Mouse (Mus musculus) stomach, postnatal 0 days (tissue): Measurements from ENCODE around the gene Igsf6. TPM values are rescaled to one million over a fixed set of nuclear protein-coding genes. Genes with fewer than 3 reads are reported as not detected.

Experiments used
- ATAC-seq: fragments of 200-750 bp; cut with Nextera tagmentation; 2 replicates; pipeline ENCODE4 v1.8.0; 2017; ENCODE audit not compliant: low FRiP score, low TSS enrichment
- DNase-seq: peaks from one replicate; pipeline ENCODE4 v3.0.0-alpha.2; 2016; ENCODE audit warnings: low spot score
- H3K27ac ChIP-seq: fragments of 300-500 bp; sonication (generic); replicated peaks from 2 replicates; pipeline ENCODE4 v1.5.1; 2014; ENCODE audit warnings: mild to moderate bottlenecking, control low read depth
- H3K27me3 ChIP-seq: fragments of 300-500 bp; sonication (generic); 2 replicates; pipeline ENCODE4 v1.6.1; 2014; ENCODE audit warnings: low read length; ENCODE audit not compliant: control insufficient read depth, insufficient read depth
- H3K36me3 ChIP-seq: fragments of 300-500 bp; sonication (generic); 2 replicates; pipeline ENCODE4 v1.6.1; 2014; ENCODE audit warnings: low read length, mixed read lengths; ENCODE audit not compliant: control insufficient read depth, insufficient read depth
- H3K4me1 ChIP-seq: fragments of 300-500 bp; sonication (generic); replicated peaks from 2 replicates; pipeline ENCODE4 v1.6.1; 2014; ENCODE audit warnings: antibody characterized with exemption; ENCODE audit not compliant: control insufficient read depth, insufficient read depth
- H3K4me2 ChIP-seq: fragments of 300-500 bp; sonication (generic); replicated peaks from 2 replicates; pipeline ENCODE4 v1.6.1; 2014; ENCODE audit warnings: low read depth, mild to moderate bottlenecking, control low read depth, moderate library complexity
- H3K4me3 ChIP-seq: fragments of 300-500 bp; sonication (generic); 2 replicates; pipeline ENCODE4 v1.5.1; 2014; ENCODE audit warnings: low read depth, low read length, control low read depth
- H3K9ac ChIP-seq: fragments of 300-500 bp; sonication (generic); 2 replicates; pipeline ENCODE4 v1.6.1; 2014; ENCODE audit warnings: mild to moderate bottlenecking, low read length, control low read depth, mixed read lengths
- H3K9me3 ChIP-seq: fragments of 300-500 bp; sonication (generic); 2 replicates; pipeline ENCODE4 v1.6.1; 2016; ENCODE audit warnings: low read length; ENCODE audit not compliant: control insufficient read depth
- CTCF ChIP-seq: IDR thresholded peaks from 2 replicates; pipeline ENCODE4 v1.5.1; 2016; ENCODE audit warnings: antibody characterized with exemption, low read depth, mild to moderate bottlenecking, moderate library complexity
- EP300 ChIP-seq: optimal IDR thresholded peaks from 2 replicates; pipeline ENCODE3; 2016; ENCODE audit warnings: antibody characterized with exemption
- WGBS: fragments of 180-500 bp; shearing (Covaris S2); extraction: QIAGEN DNeasy Blood & Tissue Kit; methylation state at CpG from one replicate; pipeline ENCODE4 v1.1.7; 2014; 5-methylcytosine and 5-hydroxymethylcytosine counted together
- polyA plus RNA-seq: library from polyadenylated mRNA; unstranded; fragments of >200 nt; fragmentation: Nextera tagmentation; extraction: Ambion mirVana; gene quantifications from 2 replicates; pipeline ENCODE4 v1.2.1, GENCODE M21; 2015

The Igsf6 gene
- polyA plus RNA-seq, 1 experiment from 2014 or later, result 1.8 TPM

DNA sequence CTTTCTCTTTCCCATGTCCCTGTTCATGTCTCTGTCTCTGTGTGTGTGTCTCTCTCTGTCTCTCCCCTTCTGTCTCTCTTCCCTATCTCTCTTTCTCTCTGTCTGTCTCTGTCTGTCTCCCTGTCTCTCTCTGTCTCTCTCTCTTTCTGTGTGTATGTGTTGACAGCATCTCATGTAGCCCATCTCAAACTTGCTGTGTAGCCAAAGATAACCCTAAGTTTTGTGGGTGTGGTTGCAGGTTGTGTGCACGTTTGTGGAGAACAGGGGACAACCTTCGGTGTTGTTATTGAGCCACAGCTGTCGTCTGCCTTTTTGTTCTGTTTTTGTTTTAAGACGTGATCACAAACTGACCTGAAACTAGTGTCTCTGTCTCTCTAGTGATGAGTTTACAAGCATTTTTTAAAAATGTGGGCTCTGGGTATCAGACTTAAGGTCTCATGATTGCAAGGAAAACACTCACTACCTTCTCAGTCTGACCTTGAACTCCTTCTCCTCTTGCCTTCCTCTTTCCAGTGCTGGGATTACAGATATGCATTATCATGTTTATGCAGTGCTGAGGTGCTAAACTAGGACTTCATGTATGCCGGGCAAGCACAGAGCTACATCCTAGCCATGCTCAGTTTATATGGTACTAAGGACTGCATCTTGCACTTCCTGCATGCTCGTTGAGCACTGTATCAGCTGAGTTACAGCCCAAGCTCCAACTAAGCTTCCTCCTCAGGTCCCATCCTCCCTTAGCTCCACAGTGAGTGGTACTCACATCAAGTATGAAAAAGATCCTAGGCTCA, 49.0 kb downstream of the Igsf6 start:
- H3K9me3 ChIP-seq, result no peaks in the 10 kb centered on the region
- 68% methylated on average over 6 of the region's 6 CpGs for WGBS
- no peaks in the 10 kb centered on the region for H3K27me3 ChIP-seq
- H3K4me3 ChIP-seq, result no peak overlapping the region
- no peaks in the 10 kb centered on the region for H3K4me1 ChIP-seq
- DNase-seq (no peak), ATAC-seq (no peak)
- no peak overlapping the region for H3K4me2 ChIP-seq
- no peaks in the 10 kb centered on the region for H3K36me3 ChIP-seq
- H3K27ac ChIP-seq, result no peak overlapping the region
- no peak overlapping the region for H3K9ac ChIP-seq
- no peak for TF ChIP-seq CTCF
- TF ChIP-seq EP300, result no peak

DNA sequence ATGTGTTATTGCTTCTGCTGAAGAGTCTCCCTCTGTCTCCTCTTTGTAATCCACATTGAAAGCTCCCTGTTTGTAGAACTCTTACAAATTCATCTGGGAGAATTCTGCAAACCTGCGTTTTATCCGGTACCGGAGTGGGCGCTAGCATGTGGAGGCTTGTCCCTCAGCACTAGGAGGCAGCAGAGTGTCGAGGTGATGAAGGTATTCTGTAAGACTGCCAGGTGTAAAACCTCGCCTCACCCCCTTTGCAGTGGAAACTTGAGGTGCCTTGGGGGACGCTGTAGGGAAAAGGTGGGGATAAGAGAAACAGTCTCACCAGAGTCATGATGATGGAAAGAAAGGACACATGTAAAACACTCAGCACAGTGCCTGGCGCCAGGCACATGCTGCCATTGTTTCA, 54.1 kb downstream of the Igsf6 start:
- ATAC-seq, result no peak
- DNase-seq, result peak; percentile 35

DNA sequence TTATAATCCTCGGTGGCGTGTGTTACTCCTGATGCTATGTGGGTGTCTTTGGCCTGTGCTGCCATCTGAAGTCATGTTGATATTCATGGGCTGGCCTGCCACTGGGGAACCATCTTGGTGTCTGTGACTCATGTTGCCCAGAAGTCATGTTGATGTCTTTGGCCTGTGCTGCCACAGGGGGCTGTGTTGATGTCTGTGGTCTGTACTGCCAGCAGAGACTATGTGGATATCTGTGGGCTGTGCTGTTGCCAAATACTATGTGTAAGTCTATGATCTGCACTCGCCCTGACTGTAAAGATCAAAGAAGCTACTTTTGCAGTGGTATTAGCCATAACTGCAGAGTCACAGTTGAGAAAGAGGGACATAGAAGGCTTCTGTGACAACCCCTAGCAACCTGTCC, 55.6 kb downstream of the Igsf6 start:
- Histone ChIP-seq H3K27me3 (no peaks in the 10 kb centered on the region), H3K9me3 (no peaks in the 10 kb centered on the region), H3K4me2 (no peak overlapping the region), H3K9ac (no peak overlapping the region), H3K27ac (no peak overlapping the region), H3K36me3 (no peaks in the 10 kb centered on the region), H3K4me3 (no peak overlapping the region), H3K4me1 (no peaks in the 10 kb centered on the region)
- no peak for DNase-seq
- TF ChIP-seq EP300, result no peak
- TF ChIP-seq CTCF, result no peak
- 83% methylated on average over 3 of the region's 3 CpGs for WGBS
- ATAC-seq, result no peak

More for the DNA sequence above, 54.1 kb downstream of the Igsf6 start:
- WGBS, result 24% methylated on average over 8 of the region's 8 CpGs
- peak; percentile 70 for TF ChIP-seq CTCF
- TF ChIP-seq EP300, result no peak
- no peaks in the 10 kb centered on the region for H3K36me3 ChIP-seq
- H3K4me2 ChIP-seq, result no peak overlapping the region
- H3K27me3 ChIP-seq, result no peaks in the 10 kb centered on the region
- no peak overlapping the region for H3K27ac ChIP-seq
- no peak overlapping the region for H3K4me3 ChIP-seq
- H3K4me1 ChIP-seq, result no peaks in the 10 kb centered on the region
- H3K9ac ChIP-seq, result no peak overlapping the region
- no peaks in the 10 kb centered on the region for H3K9me3 ChIP-seq

DNA sequence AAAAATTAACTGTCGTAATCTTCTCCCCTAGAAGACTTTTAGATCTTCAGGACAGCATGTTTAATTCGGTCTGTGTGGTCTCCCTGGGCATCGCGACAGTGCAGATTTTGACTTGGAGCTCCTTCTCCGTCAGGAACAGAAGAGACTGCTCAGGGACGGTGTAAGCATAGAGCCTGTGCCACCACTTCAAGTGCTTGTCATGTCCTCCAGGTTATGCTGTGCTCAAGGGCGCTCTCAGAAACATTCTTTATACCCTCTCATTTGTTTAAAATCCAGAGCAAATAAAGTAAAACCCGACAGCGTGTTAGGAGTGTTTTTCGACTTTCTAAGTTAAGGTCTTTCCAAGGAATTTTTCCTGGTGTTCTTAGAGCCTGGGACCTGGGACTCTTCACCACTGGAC, 59.9 kb downstream of the Igsf6 start:
- TF ChIP-seq CTCF, result no peak
- no peak for TF ChIP-seq EP300
- H3K4me3 ChIP-seq, result no peak overlapping the region
- no peak overlapping the region for H3K9ac ChIP-seq
- no peak overlapping the region for H3K27ac ChIP-seq
- H3K9me3 ChIP-seq, result no peaks in the 10 kb centered on the region
- WGBS, result 66% methylated on average over 10 of the region's 10 CpGs
- no peaks in the 10 kb centered on the region for H3K4me1 ChIP-seq
- no peaks in the 10 kb centered on the region for H3K27me3 ChIP-seq
- no peaks in the 10 kb centered on the region for H3K36me3 ChIP-seq
- DNase-seq (no peak), ATAC-seq (no peak)
- no peak overlapping the region for H3K4me2 ChIP-seq

Other genes with a start within 250 kb of the Igsf6 start
- 39.9 and 42.0 TPM in 2 replicates for gene Eef2k, start 231.7 kb downstream of the Igsf6 start, polyA plus RNA-seq
- 16.1 and 17.7 TPM in 2 replicates for gene Polr3e, start 156.8 kb downstream of the Igsf6 start, polyA plus RNA-seq
- gene Cdr2, start 92.3 kb downstream of the Igsf6 start, polyA plus RNA-seq, result 5.0 and 5.6 TPM in 2 replicates
- gene Mfsd13b, start 92.1 kb downstream of the Igsf6 start, polyA plus RNA-seq, result 0.19 and 0.34 TPM in 2 replicates
- gene Mettl9, start 40.1 kb downstream of the Igsf6 start, polyA plus RNA-seq, result 82.1 and 85.2 TPM in 2 replicates
- gene Otoa, start 7.1 kb upstream of the Igsf6 start, polyA plus RNA-seq, result 0.05 and 0.11 TPM in 2 replicates